Mouse (Mus musculus) left cerebral cortex, adult 2 months (tissue): ENCODE measurements around the gene 4930556J24Rik. TPM values are rescaled to one million over a fixed set of nuclear protein-coding genes. Genes with fewer than 3 reads are reported as not detected.

Experiments used
- DNase-seq, 2 experiments: peaks; one replicate each; pipeline ENCODE4 v3.0.0; 2021 to 2022; ENCODE audit warnings: low spot score in 2 of 2, mixed read lengths in 1 of 2; ENCODE audit errors: extremely low spot score in 1 of 2
- H3K27ac ChIP-seq: fragments of 200-600 bp; 2 replicates; pipeline ENCODE4 v1.8.1; 2022
- H3K4me3 ChIP-seq: fragments of 200-600 bp; 2 replicates; pipeline ENCODE4 v1.8.1; 2022
- CTCF ChIP-seq: fragments of 200-600 bp; IDR thresholded peaks from 2 replicates; pipeline ENCODE4 v1.8.1; 2022; ENCODE audit warnings: antibody characterized with exemption, mild to moderate bottlenecking, moderate library complexity
- intact Hi-C: fragments of 180-260 bp; cut with DNase I; formaldehyde crosslinking; loops from one replicate; pipeline ENCODE4 v1.15.1; 2025
- total RNA-seq, 2 experiments: library from RNA; stranded (reverse); gene quantifications; 2 replicates each; pipeline ENCODE4 v1.2.3; 2021

The 4930556J24Rik gene
- total RNA-seq, 2 experiments from 2014 or later: 0.29 TPM; not detected in 1

DNA sequence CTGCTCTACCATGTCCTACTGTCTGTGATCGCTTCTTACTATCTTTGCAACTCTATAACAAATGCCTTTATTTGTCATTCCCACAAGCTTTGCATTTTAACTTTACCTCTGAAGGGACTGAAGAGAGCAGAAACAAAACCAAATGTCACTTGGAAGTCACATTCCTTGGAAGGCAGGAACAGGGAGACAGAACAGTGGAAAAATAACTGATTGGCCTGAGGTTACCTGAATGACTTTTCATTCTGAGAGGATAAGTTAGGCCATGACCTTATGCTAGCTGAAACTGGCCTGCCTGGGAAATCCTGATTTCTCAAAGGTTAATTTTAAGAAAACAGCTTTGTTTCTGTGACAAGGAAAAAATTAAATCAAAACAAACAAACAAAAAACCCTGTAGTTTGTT, 80.6 kb downstream of the 4930556J24Rik start:
- TF ChIP-seq CTCF: no peak
- no peak overlapping the region for H3K27ac ChIP-seq
- no peak for DNase-seq
- peak overlapping the region; percentile 7; the same call in 1 of the 2 replicates for H3K4me3 ChIP-seq
- intact Hi-C loops: loop anchor here (1.0 kb wide), 1 partner anchor 17 kb away; no protein-coding TSS in a partner anchor

DNA sequence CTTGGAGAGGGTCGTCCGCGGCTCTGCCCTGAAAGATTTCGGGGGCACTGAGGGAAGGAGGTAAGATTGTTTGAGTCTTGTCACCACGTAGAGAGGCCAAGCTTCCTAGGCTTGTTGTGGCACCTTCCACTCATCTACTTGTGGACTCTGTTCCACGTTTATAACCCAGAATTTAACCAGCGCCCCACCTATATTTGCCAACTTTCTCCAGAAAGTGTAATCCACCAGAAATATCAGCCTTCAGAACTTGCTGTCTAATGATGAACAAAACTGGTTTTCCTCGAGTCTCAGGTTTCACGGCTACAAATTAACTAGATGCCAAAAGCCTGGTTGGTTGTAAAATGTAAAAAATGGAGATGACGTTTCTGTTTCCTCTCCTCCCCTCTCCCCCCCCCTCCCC, 81.1 kb downstream of the 4930556J24Rik start:
- DNase-seq: no peak
- peak overlapping the region; percentile 67 for H3K4me3 ChIP-seq
- TF ChIP-seq CTCF: no peak
- intact Hi-C loops: loop anchor here (1.0 kb wide), 1 partner anchor 18 kb away; no protein-coding TSS in a partner anchor
- H3K27ac ChIP-seq: peak overlapping the region; percentile 91

DNA sequence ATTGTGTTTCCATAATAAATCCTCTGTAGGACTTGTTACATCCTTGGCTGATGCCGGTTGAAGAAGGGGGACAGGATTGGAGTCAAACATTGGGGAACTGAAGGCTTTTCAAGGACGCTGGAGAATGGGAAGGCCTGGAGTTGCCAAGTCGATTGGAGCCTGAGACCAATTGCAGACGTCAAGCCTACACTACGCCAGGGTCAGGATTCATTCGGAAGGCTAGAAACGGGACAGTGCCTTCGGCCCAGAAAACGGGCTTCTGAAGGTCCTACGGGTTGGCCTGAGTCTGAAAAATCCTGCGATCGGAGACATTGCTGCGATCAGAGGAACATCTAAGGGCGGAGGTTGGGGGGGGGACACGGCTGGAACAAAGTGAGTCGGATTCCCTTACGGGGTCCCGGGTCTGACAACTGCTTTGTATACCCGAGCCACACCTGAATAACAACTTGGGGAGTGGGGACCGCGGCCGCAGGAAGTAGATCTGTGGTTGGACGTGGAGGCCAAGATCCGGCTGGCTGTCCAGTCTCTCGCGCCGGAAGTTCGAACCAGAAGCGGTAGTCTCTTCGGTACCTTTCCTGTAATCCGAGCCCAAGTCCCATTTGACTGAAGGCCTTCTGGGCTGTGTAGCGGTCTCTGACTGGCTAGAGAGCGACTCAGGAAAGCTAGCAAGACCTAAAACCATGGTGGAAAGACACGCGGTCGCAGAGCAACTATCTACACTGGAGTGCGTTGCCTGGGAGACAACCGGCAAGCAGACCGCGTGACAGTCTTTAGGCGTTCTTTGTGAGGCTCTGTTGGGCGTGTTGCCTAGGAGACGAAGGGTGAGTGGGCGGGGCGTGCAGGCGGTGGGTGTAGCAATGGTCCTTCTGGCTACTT, 81.9 kb downstream of the 4930556J24Rik start, which contains the start of the genes 4921536K21Rik and Dusp18:
Gene 4921536K21Rik (minus strand): TSS at position 693 of the 876 bp plus-strand sequence.
Gene Dusp18 (plus strand): TSS at position 835 of the 876 bp plus-strand sequence.
- no peak for TF ChIP-seq CTCF
- intact Hi-C loops: loop anchor here (1.0 kb wide), 1 partner anchor 19 kb away; no protein-coding TSS in a partner anchor
- H3K27ac ChIP-seq: peak within 1 kb of the TSS; percentile 91

DNA sequence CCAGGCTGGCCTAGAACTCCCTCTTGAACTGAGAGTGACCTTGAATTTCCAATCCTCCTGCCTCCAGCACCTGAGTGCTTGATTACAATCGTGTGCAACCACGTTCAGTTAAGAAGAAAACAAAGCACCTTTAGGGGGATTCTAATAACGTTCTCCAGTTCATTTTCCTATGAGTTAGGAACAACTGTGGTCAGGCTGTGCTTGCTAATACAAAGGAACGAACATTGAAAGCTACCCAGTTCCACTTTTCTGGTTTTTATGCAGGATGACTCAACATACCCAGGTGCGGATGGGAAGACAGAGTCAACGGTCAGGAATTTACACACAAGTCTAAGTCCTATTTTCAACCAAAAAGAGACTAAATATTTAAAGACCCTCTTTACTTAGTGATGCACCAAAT, 82.6 kb downstream of the 4930556J24Rik start:
- DNase-seq: no peak
- intact Hi-C loops: no loop called here
- no peak for TF ChIP-seq CTCF
- Histone ChIP-seq H3K4me3 (no peak overlapping the region), H3K27ac (peak overlapping the region; percentile 91; the same call in 1 of the 2 replicates)

More for the DNA sequence above, 81.9 kb downstream of the 4930556J24Rik start, which contains the start of the genes 4921536K21Rik and Dusp18:
- peak; percentile 93 to 96 for DNase-seq
- H3K4me3 ChIP-seq: peak within 1 kb of the TSS; percentile 67

Other genes starting within 250 kb of the 4930556J24Rik start
- 100 to 1,000 TPM; 141 to 149 TPM for gene Osbp2, start 112.9 kb downstream of the 4930556J24Rik start, total RNA-seq
- under 1 TPM; 0.54 to 0.61 TPM for gene 4921536K21Rik, start 81.7 kb downstream of the 4930556J24Rik start, total RNA-seq
- gene Dusp18, start 81.5 kb downstream of the 4930556J24Rik start, total RNA-seq: 10 to 100 TPM; 23.1 to 24.9 TPM
- gene Slc35e4, start 62.1 kb downstream of the 4930556J24Rik start, total RNA-seq: 10 to 100 TPM; 19.1 to 20.9 TPM
- 10 to 100 TPM; 17.1 to 20.7 TPM for gene Tcn2, start 44.6 kb downstream of the 4930556J24Rik start, total RNA-seq
- gene Pes1, start 12.8 kb downstream of the 4930556J24Rik start, total RNA-seq: 10 to 100 TPM; 29.1 to 40.2 TPM
- gene Gal3st1, start 6.9 kb upstream of the 4930556J24Rik start, total RNA-seq: 1 to 10 TPM; 9.8 to 9.9 TPM
- gene Sec14l4, start 54.7 kb upstream of the 4930556J24Rik start, total RNA-seq: not detected
- 1 to 10 TPM; 1.3 to 1.4 TPM for gene Sec14l3, start 88.1 kb upstream of the 4930556J24Rik start, total RNA-seq
- gene Mtfp1, start 118.7 kb upstream of the 4930556J24Rik start, total RNA-seq: 100 to 1,000 TPM in 1 of 2 experiments, 10 to 100 TPM in 1; 91.0 to 101 TPM
- 10 to 100 TPM; 37.7 to 45.2 TPM for gene Sec14l2, start 146.6 kb upstream of the 4930556J24Rik start, total RNA-seq
- gene Rnf215, start 158.4 kb upstream of the 4930556J24Rik start, total RNA-seq: 10 to 100 TPM; 32.1 to 32.6 TPM
- 10 to 100 TPM; 16.4 to 17.9 TPM for gene Ccdc157, start 183.5 kb upstream of the 4930556J24Rik start, total RNA-seq
- 10 to 100 TPM; 63.8 to 67.4 TPM for gene Sf3a1, start 183.6 kb upstream of the 4930556J24Rik start, total RNA-seq
- 10 to 100 TPM; 35.3 to 36.6 TPM for gene Tbc1d10a, start 210.0 kb upstream of the 4930556J24Rik start, total RNA-seq
- gene Castor1, start 241.4 kb upstream of the 4930556J24Rik start, total RNA-seq: 1 to 10 TPM; 3.9 to 4.2 TPM